Mouse (Mus musculus): ENCODE data around the gene Cmss1.

DNA sequence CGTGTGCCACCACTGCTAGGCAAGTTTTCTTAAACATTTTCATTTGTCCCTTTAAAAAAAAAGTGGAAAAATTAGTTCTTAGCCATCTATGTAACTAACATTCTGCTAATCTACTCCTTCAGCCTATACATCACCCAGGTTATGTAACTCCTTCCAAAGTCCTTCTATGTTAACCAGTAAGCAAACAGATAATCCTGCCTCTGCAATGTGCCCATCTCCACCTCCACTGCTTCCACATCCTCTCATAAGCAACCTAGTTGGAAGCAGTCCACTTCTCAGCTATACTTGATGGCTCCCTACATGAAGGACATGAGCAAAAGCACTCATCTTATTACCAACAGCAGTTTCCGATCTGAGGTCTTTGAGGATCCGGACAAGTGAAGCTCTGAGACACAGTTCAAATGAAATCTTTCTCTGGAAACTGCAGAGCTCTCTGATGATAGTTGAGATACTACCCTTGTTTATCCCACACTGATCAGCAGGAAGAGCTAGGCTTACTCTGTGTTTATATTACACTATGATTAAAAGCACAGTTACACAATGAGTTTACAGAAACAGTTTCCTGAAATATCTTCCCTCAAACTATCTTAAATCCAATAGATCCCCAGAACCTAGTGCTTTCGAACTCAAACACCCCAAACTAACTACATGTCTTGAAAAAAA lies 9.2 kb downstream of the Cmss1 start:
- no peak for TF ChIP-seq CTCF (IDR thresholded peaks at IDR 0.05; ENCODE audit: extremely low read depth, insufficient read depth, insufficient read length, insufficient replicate concordance)
- no peak for TF ChIP-seq POLR2A (IDR thresholded peaks at IDR 0.05; ENCODE audit: low read depth, low read length)
